Mouse (Mus musculus) CH12.LX (cell line): ENCODE data around the gene Adcy5.

ENCODE experiments used
- EP300 ChIP-seq: IDR thresholded peaks from 2 replicates; pipeline ENCODE4 v1.6.1; 2011; ENCODE audit warnings: low read length, improper control_type of control experiment
- ETS1 ChIP-seq: conservative IDR thresholded peaks from 2 replicates; pipeline ENCODE4 v1.6.1; 2012; ENCODE audit warnings: low read depth, mild to moderate bottlenecking, inconsistent platforms, low read length, improper control_type of control experiment, moderate library complexity
- GABPA ChIP-seq: IDR thresholded peaks from 2 replicates; pipeline ENCODE4 v1.6.1; 2012; ENCODE audit warnings: low read depth, low read length, improper control_type of control experiment, inconsistent platforms; ENCODE audit not compliant: insufficient replicate concordance
- MXI1 ChIP-seq: IDR thresholded peaks from 2 replicates; pipeline ENCODE4 v1.6.1; 2011; ENCODE audit warnings: mild to moderate bottlenecking, low read depth, low read length, improper control_type of control experiment
- NRF1 ChIP-seq: IDR thresholded peaks from 2 replicates; pipeline ENCODE4 v1.6.1; 2014; ENCODE audit warnings: low read depth, mild to moderate bottlenecking, inconsistent platforms, low read length, improper control_type of control experiment, moderate library complexity
- POLR2A ChIP-seq: IDR thresholded peaks from 2 replicates; pipeline ENCODE4 v1.6.1; 2011; ENCODE audit warnings: low read depth, mild to moderate bottlenecking, improper control_type of control experiment, low read length
- USF1 ChIP-seq: IDR thresholded peaks from 2 replicates; pipeline ENCODE4 v1.6.1; 2014; ENCODE audit warnings: low read depth, mild to moderate bottlenecking, inconsistent platforms, low read length, improper control_type of control experiment

GRCm38 (mm10) chr16:35155391-35156305 lies 971 bp downstream of the Adcy5 start:
- no peak for TF ChIP-seq NRF1
- TF ChIP-seq POLR2A, result no peak
- TF ChIP-seq EP300, result no peak
- TF ChIP-seq ETS1, result no peak
- no peak for TF ChIP-seq GABPA
- TF ChIP-seq MXI1, result no peak
- no peak for TF ChIP-seq USF1
